Mouse (Mus musculus) neural tube, embryonic 13.5 days (tissue): ENCODE measurements at regions not wholly inside any gene's neighbourhood (a gene's known extent, or its start where the extent isn't known, plus 50 kb on each side); places are given as distances from the start of the nearest gene placed in this dataset.
A peak's percentile ranks its signal among the peaks of the same experiment; 100 is the strongest.

ENCODE experiments used
- ATAC-seq: fragments of 200-750 bp; cut with Nextera tagmentation; 2 replicates; pipeline ENCODE4 v1.8.0; 2017; ENCODE audit warnings: low read depth, mild to moderate bottlenecking, moderate TSS enrichment, moderate library complexity
- H3K27ac ChIP-seq: fragments of 300-500 bp; sonication (generic); replicated peaks from 2 replicates; pipeline ENCODE4 v1.5.1; 2015; ENCODE audit warnings: moderate library complexity, mild to moderate bottlenecking, inconsistent platforms
- H3K27me3 ChIP-seq: fragments of 300-500 bp; sonication (generic); 2 replicates; pipeline ENCODE4 v1.6.1; 2015; ENCODE audit warnings: mild to moderate bottlenecking, inconsistent platforms
- H3K36me3 ChIP-seq: fragments of 300-500 bp; sonication (generic); 2 replicates; pipeline ENCODE4 v1.6.1; 2015; ENCODE audit warnings: mild to moderate bottlenecking, inconsistent platforms
- H3K4me1 ChIP-seq: fragments of 300-500 bp; sonication (generic); replicated peaks from 2 replicates; pipeline ENCODE4 v1.6.1; 2015; ENCODE audit warnings: inconsistent platforms
- H3K4me2 ChIP-seq: fragments of 300-500 bp; sonication (generic); 2 replicates; pipeline ENCODE4 v1.6.1; 2015; ENCODE audit warnings: inconsistent platforms, mild to moderate bottlenecking, moderate library complexity
- H3K4me3 ChIP-seq: fragments of 300-500 bp; sonication (generic); 2 replicates; pipeline ENCODE4 v1.5.1; 2015; ENCODE audit warnings: mild to moderate bottlenecking, inconsistent platforms
- H3K9ac ChIP-seq: fragments of 300-500 bp; sonication (generic); 2 replicates; pipeline ENCODE4 v1.6.1; 2015; ENCODE audit warnings: moderate library complexity, mild to moderate bottlenecking, inconsistent platforms
- H3K9me3 ChIP-seq: fragments of 300-500 bp; sonication (generic); 2 replicates; pipeline ENCODE4 v1.6.1; 2016; ENCODE audit warnings: inconsistent platforms
- WGBS: fragments of 180-500 bp; shearing (Covaris S2); methylation state at CpG from one replicate; pipeline ENCODE4 v1.1.7; 2015; 5-methylcytosine and 5-hydroxymethylcytosine counted together

DNA sequence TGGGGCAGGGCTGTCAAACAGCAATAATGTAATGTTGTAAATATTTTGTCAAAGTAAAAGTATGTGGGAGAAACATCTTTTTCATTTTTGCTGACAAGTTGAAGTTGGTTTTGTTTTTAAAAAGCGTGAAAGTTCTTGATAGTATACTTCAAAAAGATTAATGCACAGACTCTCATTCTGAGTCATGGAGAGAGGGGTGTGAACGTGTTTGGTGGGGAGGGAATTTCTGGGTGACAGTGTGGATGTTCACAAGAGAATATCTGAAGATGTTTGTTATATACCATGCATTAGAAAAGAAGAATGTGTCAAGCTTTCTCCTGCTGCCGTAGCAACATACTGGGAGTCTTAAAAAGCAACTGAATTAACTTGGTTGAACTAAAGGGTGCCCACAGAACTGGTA is 57.0 kb downstream of the Rps29 start:
- no peak overlapping the region for H3K4me3 ChIP-seq
- H3K4me1 ChIP-seq: no peaks in the 10 kb centered on the region
- WGBS: 83% methylated on average over 3 of the region's 3 CpGs
- no peaks in the 10 kb centered on the region for H3K36me3 ChIP-seq
- ATAC-seq: no peak
- H3K4me2 ChIP-seq: no peak overlapping the region
- H3K27me3 ChIP-seq: no peaks in the 10 kb centered on the region
- H3K9ac ChIP-seq: no peak overlapping the region
- no peak overlapping the region for H3K27ac ChIP-seq
- H3K9me3 ChIP-seq: no peaks in the 10 kb centered on the region

DNA sequence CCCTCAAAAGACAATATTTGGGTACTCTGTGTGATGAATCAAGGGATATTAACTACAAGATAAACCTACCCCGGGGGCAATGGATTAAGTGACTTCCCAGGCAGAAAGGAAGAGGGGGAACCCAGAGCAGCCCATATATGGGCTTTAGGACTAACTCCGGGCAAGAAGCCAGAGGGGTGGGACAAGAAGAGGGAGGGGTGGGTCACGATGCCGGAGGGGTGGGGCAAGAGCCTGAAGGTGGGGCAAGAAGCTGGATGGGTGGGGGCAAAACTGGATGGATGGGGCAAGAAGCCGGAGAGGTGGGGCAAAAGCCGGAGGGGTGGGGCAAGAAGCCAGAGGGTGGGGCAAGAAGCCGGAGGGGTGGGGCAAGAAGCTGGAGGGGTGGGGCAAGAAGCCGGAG is 64.1 kb downstream of the Rps29 start:
- WGBS: 87% methylated on average over 8 of the region's 8 CpGs

DNA sequence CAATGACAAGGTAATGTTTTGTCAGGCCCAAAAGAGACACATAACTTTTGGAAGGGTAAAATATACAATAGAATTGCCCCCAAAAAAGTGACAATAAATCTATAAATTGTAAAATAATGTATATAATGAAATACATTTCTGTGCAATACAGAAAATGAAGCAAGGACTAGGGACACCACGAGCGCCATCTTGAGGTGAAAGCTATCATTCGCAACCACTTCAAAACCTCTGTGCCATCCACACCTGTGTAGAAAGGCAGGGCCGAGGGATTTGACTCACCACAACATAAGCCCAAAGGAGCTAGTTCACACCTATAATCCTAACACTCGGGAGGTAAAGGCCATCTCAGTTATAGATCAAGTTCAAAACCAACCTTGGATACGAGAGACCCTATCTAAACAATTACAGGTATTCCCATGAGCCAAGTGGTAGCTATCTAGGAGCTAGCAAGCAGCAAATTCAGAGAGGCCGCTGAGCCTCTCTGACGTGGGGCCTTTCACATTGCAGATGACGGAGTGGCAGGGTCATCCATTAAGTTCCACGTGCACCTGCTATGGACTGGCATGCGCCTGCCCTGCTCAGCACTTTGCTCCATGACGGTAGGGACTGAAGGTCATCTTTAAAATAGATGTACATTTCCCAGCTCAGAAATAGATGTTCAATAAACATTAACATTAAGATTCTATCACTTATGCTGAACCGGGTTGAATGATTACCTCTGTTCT is 65.8 kb downstream of the Rps29 start:
- no peak overlapping the region for H3K4me3 ChIP-seq
- 68% methylated on average over 13 of the region's 13 CpGs for WGBS
- ATAC-seq: no peak
- no peak overlapping the region for H3K27ac ChIP-seq
- no peaks in the 10 kb centered on the region for H3K27me3 ChIP-seq
- H3K9me3 ChIP-seq: no peaks in the 10 kb centered on the region
- no peak overlapping the region for H3K9ac ChIP-seq
- no peaks in the 10 kb centered on the region for H3K4me1 ChIP-seq
- no peak overlapping the region for H3K4me2 ChIP-seq
- H3K36me3 ChIP-seq: no peaks in the 10 kb centered on the region

More for the DNA sequence above, 64.1 kb downstream of the Rps29 start:
- H3K36me3 ChIP-seq: no peaks in the 10 kb centered on the region
- H3K27me3 ChIP-seq: no peaks in the 10 kb centered on the region
- no peak overlapping the region for H3K4me2 ChIP-seq
- no peak overlapping the region for H3K27ac ChIP-seq
- H3K4me3 ChIP-seq: no peak overlapping the region
- no peaks in the 10 kb centered on the region for H3K4me1 ChIP-seq
- no peak for ATAC-seq
- no peak overlapping the region for H3K9ac ChIP-seq
- H3K9me3 ChIP-seq: no peaks in the 10 kb centered on the region

DNA sequence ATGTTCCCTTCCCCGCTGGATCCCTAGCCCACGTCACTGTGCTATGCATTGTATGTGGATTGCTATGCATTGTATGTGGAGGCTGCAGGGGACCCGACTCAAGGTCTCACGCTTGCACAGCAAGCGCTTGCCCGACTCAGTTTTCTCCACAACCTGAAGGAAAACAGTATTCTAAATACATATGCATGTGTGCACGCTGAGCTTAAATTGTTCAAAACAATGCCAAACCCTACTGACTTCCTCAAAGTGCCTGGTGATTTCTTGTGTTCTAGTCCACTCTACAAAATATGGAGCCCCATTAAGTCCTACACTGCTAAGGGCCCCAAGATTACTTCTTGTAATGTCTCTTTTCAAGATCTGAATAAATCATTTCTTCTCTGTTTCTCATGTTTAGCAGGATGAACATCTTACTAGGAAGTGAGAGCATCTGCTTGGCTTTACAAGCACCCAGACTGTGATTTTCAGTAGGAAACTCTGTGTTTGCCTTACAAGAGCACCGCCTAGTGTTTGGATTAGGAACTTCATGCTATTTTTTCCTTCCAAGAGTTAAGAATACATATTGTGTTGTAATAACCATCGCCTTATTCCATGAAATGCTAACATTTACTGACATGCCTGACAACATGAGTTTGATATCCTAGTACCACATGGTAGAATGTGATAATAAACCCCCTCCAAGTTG is 70.9 kb downstream of the Rps29 start:
- no peak overlapping the region for H3K9ac ChIP-seq
- H3K4me3 ChIP-seq: no peak overlapping the region
- no peaks in the 10 kb centered on the region for H3K27me3 ChIP-seq
- H3K9me3 ChIP-seq: no peaks in the 10 kb centered on the region
- 62% methylated on average over 9 of the region's 9 CpGs for WGBS
- peak overlapping the region; percentile 26 for H3K4me2 ChIP-seq
- H3K4me1 ChIP-seq: peaks cover 18% of the 10 kb centered on the region
- ATAC-seq: peak; percentile 45; the same call in 1 of the 2 replicates
- H3K27ac ChIP-seq: no peak overlapping the region
- H3K36me3 ChIP-seq: no peaks in the 10 kb centered on the region

DNA sequence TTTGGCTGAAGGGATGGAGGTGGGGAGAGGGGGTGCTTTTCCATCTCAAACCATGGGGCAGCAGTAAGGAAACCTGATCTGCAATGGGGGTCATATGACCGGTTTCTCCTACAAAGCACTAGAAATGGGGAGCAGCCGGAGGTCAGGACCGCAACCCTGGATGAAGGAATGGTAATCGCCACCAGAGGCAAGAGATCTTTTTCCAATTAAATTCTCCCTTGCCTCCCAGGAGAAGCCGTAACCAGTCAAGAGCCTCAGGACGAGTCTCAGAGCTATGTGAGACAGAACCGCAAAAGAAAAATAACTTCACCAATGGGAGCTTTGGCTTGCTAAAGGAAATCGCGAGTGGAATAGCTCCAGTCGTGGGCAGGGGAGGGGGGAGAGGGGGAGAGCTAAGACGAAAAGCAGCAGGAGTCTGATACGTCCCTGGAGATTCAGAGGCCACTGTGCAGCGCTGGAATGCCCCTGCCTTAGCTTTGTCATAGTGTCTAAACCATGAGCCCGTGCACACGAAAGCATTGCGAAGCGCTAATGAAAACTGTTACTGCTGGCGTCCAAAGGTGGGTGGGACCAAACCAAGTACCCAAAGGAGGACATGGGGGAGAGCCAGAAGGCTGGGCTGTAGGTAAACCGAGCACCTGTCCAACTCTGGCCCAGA is 73.3 kb downstream of the Rps29 start:
- H3K36me3 ChIP-seq: no peaks in the 10 kb centered on the region
- H3K4me1 ChIP-seq: peaks cover 27% of the 10 kb centered on the region
- no peaks in the 10 kb centered on the region for H3K27me3 ChIP-seq
- peak overlapping the region; percentile 15 for H3K4me3 ChIP-seq
- ATAC-seq: 0 out of 2 replicates have a peak, but pooled peaks have one; percentile 13
- no peak overlapping the region for H3K27ac ChIP-seq
- WGBS: 30% methylated on average over 19 of the region's 19 CpGs
- H3K4me2 ChIP-seq: peak overlapping the region; percentile 48
- no peak overlapping the region for H3K9ac ChIP-seq
- H3K9me3 ChIP-seq: no peaks in the 10 kb centered on the region

DNA sequence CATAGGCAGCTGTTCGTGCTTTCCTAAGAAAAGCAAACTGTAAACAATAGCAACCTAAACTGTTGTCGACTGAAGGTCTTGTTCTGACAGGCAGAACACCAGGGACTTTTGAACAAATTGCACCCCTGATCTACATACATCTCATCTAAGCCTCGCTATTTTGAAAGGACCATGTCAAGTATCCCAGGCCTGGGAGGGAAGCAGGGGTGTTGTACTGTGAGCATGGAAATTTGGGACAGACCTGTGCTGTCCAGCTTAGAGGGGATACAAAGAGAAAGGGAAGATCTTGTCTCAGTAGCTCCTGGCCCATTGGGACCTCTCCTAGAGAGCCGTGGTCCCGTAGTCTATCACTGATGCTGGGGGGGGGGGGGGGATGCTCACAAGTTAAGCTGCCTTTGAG is 74.3 kb downstream of the Rps29 start:
- 60% methylated on average over 5 of the region's 5 CpGs for WGBS
- Histone ChIP-seq H3K36me3 (no peaks in the 10 kb centered on the region), H3K27me3 (no peaks in the 10 kb centered on the region), H3K9ac (no peak overlapping the region), H3K4me1 (peaks cover 27% of the 10 kb centered on the region), H3K4me3 (no peak overlapping the region), H3K27ac (no peak overlapping the region), H3K4me2 (no peak overlapping the region), H3K9me3 (no peaks in the 10 kb centered on the region)
- no peak for ATAC-seq

DNA sequence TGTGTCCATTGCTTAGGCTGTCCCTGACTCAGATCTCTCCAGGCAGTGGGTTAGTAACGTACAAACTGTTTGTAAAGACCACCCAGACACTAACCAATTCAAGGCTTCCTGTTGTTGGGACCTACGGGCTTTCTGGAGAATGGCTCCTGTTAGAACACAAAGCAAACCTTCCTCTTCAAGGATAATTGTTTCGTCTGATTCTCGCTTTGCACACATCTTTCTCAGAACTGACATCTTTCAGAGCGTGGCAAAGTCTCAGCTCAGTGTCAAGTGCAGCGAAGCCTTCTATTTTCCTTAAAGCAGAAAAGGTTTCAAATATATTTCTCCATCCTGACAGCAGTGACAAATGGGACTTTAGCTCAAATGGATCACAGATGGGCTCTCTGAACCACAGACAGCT is 76.9 kb downstream of the Rps29 start:
- H3K9ac ChIP-seq: no peak overlapping the region
- H3K27ac ChIP-seq: no peak overlapping the region
- no peaks in the 10 kb centered on the region for H3K27me3 ChIP-seq
- H3K9me3 ChIP-seq: no peaks in the 10 kb centered on the region
- no peak for ATAC-seq
- 0 out of 2 replicates have a peak overlapping the region, but pooled peaks have one; percentile 3 for H3K4me2 ChIP-seq
- no peaks in the 10 kb centered on the region for H3K36me3 ChIP-seq
- no peak overlapping the region for H3K4me3 ChIP-seq
- 27% methylated on average over 6 of the region's 6 CpGs for WGBS
- H3K4me1 ChIP-seq: peaks cover 27% of the 10 kb centered on the region

DNA sequence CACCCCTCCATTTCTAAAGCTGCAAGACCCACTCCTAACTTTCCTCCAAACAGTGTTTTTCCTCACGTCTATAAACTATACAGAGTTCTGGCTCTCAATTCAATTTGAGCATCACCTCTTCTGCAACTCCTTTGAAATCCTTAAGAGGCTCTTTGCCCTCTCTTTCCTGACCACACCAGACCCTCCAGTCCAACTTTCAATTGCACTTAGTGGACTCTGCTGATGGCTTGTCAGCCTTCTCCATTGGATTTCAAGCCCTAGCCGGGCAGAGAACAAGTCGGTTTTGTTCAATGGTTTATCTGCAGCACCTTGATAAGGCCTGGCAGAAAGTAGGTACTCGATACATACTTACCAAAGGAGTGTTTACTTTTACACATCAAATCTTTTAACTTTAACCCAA is 119.4 kb downstream of the Rps29 start:
- no peaks in the 10 kb centered on the region for H3K4me1 ChIP-seq
- H3K27me3 ChIP-seq: no peaks in the 10 kb centered on the region
- 86% methylated on average over 4 of the region's 4 CpGs for WGBS
- no peak overlapping the region for H3K4me2 ChIP-seq
- no peak overlapping the region for H3K4me3 ChIP-seq
- H3K9ac ChIP-seq: no peak overlapping the region
- ATAC-seq: no peak
- H3K27ac ChIP-seq: no peak overlapping the region
- no peaks in the 10 kb centered on the region for H3K9me3 ChIP-seq
- no peaks in the 10 kb centered on the region for H3K36me3 ChIP-seq

DNA sequence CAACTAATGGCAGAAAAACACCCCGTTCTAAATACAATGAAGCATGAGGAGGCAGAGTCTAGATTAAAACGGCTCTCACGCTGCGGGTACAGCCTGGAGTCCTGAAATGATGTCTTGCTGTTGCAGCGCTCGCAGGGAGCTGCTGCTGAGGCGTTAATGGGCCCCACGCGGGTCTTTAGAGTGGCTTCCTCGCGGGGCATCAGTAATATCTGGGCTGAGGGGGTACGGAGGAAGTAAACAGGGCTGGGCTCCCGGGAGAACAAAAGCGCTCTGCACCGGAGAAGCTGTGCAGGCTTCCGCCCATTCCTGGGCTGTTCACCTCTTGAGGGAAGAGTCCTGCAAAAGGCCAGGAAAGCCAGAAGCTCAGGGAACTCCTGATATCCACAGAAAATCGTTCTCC is 135.4 kb downstream of the Rps29 start:
- H3K9ac ChIP-seq: no peak overlapping the region
- no peaks in the 10 kb centered on the region for H3K9me3 ChIP-seq
- no peaks in the 10 kb centered on the region for H3K27me3 ChIP-seq
- 0 out of 2 replicates have a peak overlapping the region, but pooled peaks have one; percentile 19 for H3K27ac ChIP-seq
- H3K4me3 ChIP-seq: peak overlapping the region; percentile 14; the same call in 1 of the 2 replicates
- no peaks in the 10 kb centered on the region for H3K36me3 ChIP-seq
- 41% methylated on average over 17 of the region's 17 CpGs for WGBS
- ATAC-seq: peak; percentile 40; the same call in 1 of the 2 replicates
- no peaks in the 10 kb centered on the region for H3K4me1 ChIP-seq
- H3K4me2 ChIP-seq: peak overlapping the region; percentile 44

DNA sequence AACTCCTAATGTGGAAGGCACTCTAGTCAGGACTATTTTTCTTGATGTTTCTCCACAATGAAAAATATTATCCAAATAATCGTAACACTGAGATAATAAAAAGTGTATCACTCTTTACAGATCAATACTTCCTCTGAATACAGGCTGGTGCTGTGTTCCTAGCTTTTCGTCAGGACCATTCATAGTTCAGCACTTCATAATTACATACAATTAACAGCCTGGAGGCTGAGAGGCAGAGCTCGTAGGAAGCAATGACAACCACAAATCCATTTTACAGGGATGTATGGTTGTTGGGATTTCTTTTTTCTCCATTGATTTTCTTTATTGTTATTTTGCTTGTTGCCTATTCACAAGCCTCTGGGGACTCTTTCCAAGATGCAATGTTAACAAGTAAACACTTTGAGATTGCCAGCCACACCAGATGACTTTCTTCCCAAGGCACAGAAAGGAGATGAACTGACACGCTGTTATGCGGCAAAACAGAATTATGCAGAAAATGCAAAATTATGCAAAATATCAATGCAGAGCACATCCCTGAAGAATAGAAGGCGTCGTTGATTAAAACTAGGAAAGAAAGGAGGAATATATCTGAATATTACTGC is 142.2 kb downstream of the Rps29 start:
- H3K9ac ChIP-seq: no peak overlapping the region
- no peak overlapping the region for H3K4me3 ChIP-seq
- H3K27me3 ChIP-seq: no peaks in the 10 kb centered on the region
- no peaks in the 10 kb centered on the region for H3K4me1 ChIP-seq
- ATAC-seq: no peak
- H3K4me2 ChIP-seq: no peak overlapping the region
- 69% methylated on average over 7 of the region's 7 CpGs for WGBS
- no peak overlapping the region for H3K27ac ChIP-seq
- no peaks in the 10 kb centered on the region for H3K36me3 ChIP-seq
- H3K9me3 ChIP-seq: no peaks in the 10 kb centered on the region; the same call in 1 of the 2 replicates

DNA sequence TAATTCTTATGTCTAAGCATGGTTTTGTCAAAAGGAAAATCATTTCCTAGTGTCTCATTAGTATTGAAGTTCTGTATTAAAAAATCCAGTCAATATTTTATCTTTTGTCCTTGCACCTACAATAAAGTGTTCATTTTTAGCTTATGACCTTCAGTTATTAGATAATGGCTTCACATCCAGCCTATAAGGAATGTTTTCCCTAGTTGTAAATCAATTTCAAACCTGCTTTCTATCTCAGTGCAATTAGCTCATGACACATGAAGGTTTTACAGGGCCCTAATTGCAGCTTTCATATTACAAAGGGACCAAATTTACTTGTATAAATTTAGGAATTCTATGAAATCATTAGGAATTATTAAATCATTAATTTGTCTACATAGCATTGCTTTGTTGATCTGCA is 153.8 kb downstream of the Rps29 start:
- H3K27ac ChIP-seq: no peak overlapping the region
- no peak overlapping the region for H3K4me3 ChIP-seq
- no peaks in the 10 kb centered on the region for H3K36me3 ChIP-seq

DNA sequence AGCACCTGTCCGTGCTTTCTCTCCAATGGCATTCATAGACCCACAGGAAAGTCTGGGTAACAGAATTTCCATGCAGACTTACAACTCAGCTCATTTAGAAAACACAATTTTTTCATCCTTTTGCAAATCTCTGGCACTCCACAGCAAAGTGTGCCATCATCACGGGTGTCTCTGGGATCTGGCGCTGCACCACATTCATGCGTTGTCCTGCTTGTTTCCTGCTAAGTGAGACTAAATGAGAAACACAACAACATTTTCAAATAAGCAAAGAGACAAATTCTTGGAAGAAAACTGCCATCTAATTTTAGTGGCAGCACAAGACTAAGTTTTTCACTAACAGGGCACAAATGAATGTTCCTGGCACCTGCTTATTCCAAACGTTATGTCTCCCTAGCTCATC is 156.9 kb downstream of the Rps29 start:
- H3K4me2 ChIP-seq: no peak overlapping the region
- H3K4me3 ChIP-seq: no peak overlapping the region
- 87% methylated on average over 5 of the region's 5 CpGs for WGBS
- H3K27ac ChIP-seq: no peak overlapping the region
- no peaks in the 10 kb centered on the region for H3K9me3 ChIP-seq
- H3K27me3 ChIP-seq: no peaks in the 10 kb centered on the region
- no peaks in the 10 kb centered on the region for H3K4me1 ChIP-seq
- no peak overlapping the region for H3K9ac ChIP-seq
- H3K36me3 ChIP-seq: no peaks in the 10 kb centered on the region
- ATAC-seq: no peak

More for the DNA sequence above, 153.8 kb downstream of the Rps29 start:
- Histone ChIP-seq H3K9me3 (no peaks in the 10 kb centered on the region), H3K4me2 (no peak overlapping the region), H3K4me1 (no peaks in the 10 kb centered on the region), H3K27me3 (no peaks in the 10 kb centered on the region), H3K9ac (no peak overlapping the region)
- no peak for ATAC-seq
